Mouse (Mus musculus): ENCODE measurements around the gene Vmn1r132.
"Not testable (repeated sequence)": the region's sequence is repeated elsewhere in the genome, so short reads cannot be mapped to it uniquely, and the experiment has no call there.

Vmn1r132 gene

DNA sequence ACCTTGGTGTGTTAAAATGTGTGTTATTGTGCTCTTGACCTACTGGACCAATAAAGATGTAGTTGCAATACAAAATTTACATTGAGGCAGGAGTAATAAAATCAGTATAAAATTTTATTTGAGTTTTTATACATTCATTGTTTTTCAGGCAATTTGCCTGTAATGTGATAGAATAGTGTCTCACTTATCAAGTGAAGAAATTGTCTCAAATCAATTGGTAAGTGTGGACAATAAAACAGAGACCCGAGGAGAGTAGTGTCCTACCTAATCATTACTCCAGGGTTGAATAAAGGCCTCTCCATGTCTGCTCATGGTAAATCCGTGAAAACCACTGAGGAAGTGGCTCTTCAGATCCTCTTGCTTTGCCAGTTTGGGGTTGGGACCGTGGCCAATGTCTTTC lies at the start of gene Vmn1r132:
Vmn1r132 (plus strand) TSS at position 301 of the 400 bp plus-strand sequence.
- DNase-seq, result not testable (repeated sequence)

Data from kidney, postnatal 10 days (tissue).